Mouse (Mus musculus): ENCODE data around the gene Tor3a. TPM values are rescaled to one million over a fixed set of nuclear protein-coding genes. Genes with fewer than 3 reads are reported as not detected.

The Tor3a gene
- total RNA-seq (2021): 13.8 and 19.3 TPM in 2 replicates
- long read RNA-seq, transcript Tor3a-201 (6 exons, 3,285 nt): major isoform, 17 of 19 reads
- long read RNA-seq, partial matches to known transcripts: 1 of 19 reads
- long read RNA-seq, other reads (novel, unspliced or antisense): 1 of 19 reads

DNA sequence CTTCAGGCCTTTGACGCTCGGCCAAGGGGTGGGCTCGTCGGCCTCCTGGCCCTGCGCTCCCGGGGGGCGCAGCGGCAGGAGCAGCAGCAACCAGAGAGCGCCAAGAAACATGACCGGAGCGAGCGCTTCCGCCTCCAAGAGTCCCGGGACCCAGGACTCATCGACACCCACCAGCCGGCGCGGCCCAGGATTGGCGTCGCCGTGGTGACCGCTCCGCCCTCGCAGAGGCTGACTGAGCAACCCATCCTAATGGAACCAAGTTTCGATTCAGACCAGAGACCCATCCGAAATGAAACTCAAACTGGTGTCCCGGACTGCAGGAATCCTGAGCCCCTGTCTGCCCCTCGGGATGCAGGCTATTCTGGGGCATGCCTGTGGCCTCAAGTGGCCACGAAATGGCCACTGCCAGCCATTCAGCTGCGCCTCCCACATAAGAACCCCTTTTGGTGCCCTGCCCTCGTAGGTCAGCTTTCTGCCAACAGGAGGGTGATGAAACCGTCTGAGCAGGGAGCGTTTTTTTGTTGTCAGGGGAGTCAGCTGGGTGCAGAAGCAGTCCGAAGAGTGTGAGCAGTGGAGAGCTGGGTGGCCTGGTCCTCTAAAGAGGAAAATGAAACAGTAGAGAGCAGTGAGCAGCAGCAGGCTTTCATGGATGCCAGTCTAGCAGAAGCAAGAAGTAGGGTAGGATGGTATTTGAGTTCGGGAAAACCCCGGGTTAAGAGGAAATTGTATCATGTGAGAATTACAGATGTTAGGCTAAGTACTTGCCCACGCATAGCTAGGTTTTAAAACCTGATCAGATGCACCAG is at the start of gene Tor3a:
Tor3a (minus strand) TSS at position 162 of the 806 bp plus-strand sequence.
- DNase-seq: peak; percentile 90

DNA sequence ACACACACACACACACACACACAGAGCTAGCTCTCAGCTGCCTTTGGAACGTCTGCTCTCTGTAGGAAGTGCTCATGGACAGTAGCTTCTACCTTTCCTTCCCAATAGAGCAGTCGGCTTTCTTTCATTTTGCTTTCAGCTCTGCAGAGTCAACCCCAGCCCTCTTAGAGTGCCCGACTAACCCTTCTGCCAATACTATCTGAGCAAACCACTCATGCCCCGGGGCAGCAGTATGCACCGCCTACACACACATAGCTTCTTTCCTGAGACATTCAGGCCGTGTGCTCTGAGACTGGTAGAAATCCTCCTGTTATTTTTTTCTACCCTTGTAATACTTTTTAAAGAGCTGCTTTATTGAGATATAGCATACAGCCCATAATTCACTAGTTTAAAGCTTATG is 47.9 kb upstream of the Tor3a start:
- no peak for DNase-seq

DNA sequence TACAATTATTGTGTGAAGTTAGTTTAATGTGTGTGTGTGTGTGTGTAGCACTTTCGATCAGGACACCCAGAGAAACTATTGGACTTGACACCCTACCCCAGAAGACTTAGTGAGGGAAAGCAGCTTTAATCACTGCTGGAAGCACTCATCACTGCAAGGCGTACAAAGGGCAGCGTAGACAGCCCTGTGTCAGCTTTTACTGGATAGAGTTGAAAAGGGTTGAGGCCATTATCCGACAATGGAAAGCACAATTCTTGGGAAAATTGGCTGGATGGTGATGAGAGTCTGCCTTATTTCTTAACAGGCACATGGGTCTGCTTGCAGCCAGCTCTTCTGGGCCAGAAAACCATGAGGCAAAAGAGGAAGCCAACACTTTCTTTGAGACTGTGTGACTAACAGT is 45.9 kb upstream of the Tor3a start:
- no peak for DNase-seq

DNA sequence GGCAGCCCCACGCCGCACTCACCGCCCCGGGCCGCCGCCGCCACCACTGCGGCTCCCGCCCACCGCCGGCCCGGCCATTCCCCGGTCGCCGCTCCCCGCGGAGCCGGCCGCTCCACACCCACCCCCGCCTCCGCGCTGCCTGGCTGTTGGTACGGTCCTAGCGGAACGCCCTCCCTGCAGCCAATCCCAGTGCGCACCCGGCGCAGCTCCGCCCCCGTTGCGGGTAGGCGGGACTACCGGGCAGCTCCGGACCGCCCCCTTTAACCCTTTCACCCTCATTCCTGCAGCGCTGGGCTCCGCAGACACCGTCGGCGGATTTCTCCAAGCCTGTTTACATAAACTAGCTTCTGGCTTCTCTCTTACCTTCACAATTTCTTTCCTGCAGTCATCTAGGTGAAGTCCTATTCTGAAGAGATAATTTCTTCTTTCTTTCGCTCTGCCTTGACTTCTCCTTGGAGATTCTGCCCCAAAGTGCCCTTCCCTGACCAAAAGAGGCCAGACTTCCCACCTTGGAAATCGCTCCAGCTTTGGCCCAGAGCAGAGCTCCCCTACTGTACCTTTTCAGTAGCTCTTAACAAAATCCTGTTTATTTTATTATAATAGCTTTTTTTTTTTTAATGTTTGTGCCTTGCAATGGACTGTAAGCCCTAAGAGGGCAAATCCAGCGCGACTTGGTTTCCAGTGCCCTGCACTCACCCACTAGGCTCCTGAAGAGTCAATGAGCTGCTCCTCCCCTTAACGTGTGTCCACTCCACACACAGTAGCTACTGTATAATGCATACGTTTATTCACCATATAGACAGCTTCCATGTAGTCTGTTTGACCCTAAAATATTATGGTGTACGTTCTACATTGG is 45.0 kb upstream of the Tor3a start, which contains the start of gene Fam20b:
Fam20b (minus strand) TSS at position 137 of the 856 bp plus-strand sequence.
- DNase-seq: peak; percentile 98

DNA sequence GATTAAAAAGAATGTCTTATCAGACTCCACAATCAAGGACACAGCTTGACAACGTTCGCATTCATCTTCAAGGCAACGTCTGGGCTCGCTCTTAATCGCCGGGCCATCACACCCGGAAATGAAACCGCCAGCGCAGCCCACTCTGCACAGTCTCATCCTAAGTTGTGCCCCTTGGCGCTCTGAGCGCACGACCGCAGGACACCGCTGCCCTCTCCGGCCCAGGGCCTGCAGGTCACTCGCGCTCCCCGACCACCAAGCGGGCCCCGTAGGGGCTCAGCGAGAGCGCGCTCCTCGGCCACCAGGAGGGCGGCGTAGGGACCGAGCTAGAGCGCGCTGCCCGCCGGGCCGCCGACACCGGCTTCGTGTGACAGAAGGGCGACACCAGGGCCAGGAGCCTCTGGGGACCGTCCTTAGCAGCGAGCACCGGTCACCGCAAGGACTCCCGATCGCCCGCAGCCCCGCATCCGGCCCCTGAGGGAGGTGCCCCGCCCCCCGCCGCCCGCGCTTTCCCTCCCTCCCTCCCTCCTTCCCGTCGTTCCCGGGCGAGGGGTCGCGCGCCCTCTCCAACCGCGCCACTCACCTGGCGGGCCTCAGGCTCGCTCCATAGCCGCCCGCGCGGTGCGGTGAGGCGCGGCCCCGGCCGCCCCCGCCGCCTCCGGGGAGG is 44.3 kb upstream of the Tor3a start:
- peak; percentile 45 for DNase-seq

DNA sequence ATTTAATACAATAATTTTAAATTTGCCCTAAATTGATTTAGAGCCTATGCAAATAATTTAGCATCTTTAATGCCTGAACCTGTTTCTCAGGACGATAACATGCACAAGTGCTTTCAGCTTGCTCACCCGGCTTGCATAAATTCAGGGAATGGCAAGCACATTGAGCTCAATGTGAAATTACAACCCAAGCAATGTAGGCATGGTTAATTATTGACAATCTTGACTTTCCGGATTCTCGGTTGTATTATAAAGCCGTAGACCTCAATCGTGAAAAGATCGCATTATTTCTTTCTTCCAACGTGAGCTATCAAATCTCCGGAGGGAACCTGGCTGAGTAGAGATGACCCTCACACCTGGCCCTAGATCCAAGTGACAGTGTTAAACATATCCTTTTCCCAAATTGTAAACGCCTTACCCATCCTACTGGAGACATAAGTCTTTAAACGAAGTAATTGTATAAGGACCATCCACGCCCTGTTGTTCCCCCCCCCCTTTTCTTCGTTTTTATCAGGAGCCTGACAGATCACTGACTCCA is 43.7 kb upstream of the Tor3a start:
- no peak for DNase-seq

DNA sequence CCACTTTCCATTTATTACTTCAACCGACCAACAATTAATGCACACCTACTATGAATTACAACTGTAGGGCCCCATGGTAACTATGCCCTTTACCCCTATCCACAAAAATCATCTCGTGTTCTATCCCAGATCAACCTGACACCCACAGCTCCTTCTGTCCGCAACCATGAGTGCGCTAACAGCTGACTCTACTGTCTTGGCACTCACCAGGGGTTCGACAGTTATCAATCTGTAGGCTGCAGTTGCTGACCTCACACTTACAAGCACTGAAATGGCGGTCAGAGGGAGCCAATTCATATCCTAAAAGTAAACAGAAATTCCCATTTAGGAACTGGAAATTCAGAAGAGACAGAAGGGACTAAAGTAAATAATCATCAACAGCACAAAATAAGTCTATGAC is 42.5 kb upstream of the Tor3a start:
- DNase-seq: no peak

DNA sequence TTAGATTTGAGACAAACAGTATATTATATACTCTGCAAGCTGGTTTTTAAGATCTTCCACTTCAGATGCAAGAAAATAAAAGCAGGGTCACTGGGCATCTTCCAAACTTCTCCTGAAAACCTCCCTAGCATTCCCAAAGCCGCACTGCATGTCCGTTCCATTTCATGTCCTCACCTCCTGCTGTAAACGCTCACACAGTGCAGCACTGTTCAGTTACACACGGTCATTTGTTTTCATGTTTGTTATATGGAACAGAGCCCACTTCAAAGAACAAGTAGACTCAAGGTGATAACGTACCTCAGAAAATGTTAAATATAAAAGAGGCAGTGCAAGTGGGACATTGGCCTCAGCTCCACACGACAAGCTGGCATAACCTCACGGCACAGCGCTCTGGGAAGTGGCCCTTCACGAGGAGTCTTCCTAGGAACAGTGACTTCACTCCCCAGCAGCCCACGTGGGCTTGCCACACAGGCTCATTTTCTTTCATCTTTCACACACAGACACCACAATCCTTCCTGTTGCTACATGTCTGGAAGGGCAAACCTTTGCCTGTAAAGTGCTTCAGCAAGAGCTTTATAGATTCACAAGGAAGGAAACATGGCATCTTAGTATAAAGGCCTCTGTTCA is 36.4 kb upstream of the Tor3a start:
- no peak for DNase-seq

DNA sequence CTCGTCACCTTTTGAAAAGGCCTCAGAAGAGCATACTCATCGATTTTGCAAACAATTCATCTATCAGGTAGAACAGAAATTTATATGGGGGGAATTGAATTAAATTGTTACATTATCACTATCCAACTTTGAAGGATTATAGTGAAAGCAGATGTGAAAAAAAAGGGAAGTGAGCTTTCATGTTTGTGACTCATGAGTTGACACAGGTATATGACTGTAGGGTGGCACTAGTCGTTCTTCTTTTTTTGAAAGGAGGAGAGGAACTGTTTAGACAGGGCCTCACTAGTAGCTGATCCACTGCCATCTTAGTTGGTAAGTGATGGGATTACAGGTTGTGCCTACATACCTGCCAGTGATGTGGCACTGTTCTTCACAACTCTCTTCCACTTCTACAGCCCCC is 34.5 kb upstream of the Tor3a start:
- DNase-seq: no peak

DNA sequence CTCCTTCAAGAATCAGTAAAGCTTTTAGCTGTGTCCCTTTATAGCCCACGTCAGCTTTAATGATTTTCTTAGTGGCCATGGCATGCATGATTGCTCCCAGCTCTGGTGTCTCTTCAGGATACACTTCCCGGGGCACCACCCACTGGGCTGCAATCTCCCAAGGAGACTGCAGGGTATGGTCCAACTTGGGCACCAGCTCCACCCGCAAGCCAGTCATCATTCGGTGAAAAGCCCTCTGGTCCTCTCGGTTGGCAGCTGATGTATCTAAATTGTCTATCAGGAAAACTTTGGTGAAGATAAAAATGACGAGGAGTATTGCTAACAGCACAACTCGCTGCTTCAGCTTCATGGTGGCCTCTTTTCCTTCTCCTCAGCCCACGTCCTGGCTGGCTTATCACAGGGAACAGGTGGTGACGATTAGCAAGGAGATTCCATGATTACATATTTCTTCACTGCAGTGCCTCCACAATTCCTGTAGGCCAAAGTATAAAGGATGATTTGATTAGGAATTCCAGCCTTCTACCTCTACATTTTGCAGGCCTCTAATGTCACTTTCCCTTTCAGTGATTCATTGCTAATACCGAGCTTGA is 31.6 kb upstream of the Tor3a start:
- DNase-seq: no peak

DNA sequence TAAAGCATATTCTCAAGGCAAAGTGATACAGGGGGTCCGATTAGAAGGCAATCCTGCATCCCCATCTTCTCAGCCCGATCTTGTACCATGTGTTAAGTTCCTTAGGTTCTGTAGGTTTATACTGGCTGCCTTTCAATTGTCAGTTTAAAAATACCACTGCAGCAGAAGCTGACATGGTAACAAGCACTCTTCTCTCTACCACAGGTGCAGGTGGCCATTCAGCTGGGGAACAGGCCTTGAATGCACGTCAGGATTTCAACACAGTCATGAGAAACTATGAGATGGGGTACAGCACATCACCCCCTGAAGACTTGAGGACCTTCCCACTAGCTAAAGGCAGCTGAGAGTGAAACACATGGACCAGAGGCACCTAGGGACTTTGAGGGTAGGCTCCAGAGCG is 29.3 kb upstream of the Tor3a start:
- DNase-seq: no peak

DNA sequence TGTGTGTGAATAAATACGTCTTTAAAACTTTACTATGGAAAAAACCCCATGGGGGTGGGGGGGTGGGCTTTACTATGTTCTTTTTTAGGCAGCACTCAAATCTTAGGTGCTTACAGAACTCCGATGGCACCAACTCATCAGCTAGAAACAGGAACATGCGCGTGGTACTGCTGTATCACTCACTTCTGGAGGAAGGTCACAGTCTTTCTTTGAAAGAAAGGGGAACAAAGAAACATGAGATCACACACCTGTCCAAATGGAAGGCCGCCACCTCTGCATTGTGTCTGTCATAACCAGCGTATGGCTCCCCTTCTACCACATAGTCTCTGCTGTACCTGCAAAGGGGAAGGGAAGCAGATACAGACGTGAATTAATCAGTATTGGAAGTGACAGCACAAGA is 28.0 kb upstream of the Tor3a start:
- DNase-seq: no peak

DNA sequence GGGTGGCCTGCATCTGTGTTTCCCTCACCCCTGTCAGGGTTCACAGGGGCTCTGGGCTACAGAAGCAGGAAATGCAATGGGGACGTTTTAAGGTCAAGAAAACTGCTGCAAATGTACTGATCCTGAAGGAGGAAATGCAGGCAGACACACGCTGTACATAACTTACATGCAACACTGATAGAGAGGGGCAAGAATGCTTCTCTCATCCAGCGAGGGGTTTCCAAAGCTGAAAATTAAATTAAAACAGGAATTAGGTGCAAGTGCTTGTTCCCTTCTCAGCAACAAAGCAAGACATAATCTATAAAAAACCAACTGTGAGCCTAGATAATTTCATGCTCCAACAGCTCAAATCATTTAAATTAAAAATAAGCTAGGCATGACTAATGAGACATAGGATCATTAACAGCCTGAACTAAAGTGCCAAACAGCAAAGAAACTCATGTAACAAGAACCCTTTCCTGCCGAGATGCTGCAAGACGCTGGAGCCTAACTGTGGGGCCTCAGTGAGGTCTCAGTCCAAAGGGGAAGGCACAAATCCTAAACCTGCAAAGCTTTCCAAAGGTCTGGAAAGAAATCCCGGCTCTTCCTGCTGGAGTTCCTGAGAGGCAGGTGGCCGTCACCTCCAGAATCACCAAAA is 12.0 kb upstream of the Tor3a start:
- DNase-seq: no peak

DNA sequence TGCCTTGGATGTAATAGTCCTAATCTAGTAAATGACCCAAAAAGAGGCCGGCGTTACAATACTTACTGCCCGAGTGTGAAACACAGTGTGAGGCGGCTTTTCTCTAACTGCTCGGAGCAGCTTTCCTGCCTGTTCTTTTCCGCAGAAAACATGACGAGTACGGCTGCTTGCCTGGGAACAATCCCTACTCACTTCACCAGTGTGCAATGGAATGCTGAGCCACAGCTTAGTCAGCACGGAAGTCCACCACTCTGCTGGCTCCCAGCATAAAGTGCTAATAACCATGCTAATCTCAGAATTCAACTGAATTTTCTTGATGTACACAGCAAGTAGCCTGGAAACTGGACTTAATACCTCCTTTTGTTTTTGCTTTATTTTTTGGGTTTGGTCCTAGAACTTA is 5.4 kb upstream of the Tor3a start:
- no peak for DNase-seq

DNA sequence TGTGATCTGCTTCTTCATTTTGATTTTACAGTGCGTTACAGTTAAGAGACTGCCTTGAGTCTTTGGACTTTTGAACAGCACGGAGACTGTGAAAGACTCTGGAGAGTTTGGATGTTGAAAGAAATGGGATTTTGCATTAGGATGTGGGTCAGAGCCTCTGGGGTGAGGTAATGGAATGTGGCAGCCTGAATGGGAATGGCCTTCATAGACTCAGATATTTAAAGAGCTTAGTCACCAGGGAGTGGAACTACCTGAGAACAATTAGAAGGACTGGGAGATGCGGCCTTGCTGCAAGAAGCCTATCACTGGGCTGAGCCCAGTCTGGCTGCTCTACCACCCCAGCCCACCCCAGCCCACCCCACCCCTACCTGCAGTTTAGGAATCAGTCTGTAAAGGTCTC is 3.1 kb upstream of the Tor3a start:
- DNase-seq: no peak

DNA sequence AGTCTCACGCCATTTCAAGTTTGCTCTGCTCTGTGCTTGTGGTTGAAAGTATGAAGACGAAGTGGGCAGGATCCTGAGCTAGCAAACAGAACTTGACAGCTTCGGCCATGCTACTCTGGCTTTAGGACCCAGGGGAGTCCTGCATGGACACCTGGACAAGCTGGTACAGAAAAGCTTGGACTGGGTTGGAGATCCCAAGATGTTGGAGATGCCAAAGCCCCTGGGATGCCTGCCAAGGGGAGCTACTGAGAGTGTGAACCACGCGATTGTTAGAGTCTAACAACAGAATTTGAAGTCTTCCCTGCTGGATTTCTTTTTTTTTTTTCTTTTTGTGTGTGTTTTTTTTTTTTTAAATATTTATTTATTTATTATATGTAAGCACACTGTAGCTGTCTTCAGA is 2.4 kb upstream of the Tor3a start:
- no peak for DNase-seq

DNA sequence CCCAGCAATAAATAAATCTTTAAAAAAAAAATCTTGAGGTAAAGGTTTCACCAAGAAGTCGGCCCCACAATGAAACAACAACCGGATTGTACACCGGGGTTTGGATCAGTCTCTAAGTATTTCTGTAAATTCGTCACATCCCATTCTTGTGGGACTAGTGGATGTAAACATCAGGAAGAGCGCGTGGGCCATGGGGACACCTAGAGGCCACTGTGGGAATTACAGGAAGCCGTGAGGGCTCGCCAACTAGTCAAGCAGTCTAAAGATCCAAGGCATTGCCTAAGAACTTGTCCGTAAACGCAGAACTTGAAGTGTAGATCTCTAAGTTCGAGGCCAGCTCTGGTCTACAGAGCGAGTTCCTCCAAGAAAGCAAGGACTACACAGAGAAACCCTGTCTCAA is 2.0 kb upstream of the Tor3a start:
- DNase-seq: peak; percentile 63

DNA sequence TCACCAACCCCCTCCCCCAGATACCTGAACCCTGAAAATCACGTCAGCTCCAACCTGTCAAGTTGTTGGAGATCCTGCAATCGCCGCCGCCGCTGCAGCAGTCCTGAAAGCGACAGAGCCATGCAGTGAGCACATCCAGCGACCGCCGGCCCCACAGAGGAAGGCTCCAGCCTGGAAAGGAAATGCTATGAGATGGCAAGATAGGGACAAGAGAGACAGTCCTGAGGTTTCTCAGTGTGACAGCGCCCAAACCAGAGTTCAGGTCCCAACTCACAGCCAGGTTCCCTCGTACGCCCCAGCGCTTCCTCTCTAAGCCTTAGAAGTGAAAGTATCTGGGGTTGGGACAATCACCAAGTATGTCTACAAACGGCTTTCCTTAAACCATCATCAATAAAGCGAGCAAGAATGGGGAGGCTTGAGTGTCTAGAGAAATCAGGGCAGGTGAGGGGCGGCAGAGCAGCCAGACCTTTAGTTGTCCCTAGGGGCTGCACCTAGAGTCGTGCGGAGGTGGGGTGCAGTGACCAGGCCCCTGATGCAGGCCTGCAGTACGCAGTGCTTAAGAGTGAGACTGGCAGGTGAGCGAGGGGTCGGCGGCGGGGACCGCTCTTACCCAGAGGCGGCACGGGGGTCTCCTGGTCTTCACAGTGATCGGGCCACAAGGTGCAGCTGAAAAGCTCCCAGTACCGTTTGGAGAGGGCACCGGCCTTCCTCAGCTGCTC is 521 bp downstream of the Tor3a start:
- peak; percentile 41 for DNase-seq

DNA sequence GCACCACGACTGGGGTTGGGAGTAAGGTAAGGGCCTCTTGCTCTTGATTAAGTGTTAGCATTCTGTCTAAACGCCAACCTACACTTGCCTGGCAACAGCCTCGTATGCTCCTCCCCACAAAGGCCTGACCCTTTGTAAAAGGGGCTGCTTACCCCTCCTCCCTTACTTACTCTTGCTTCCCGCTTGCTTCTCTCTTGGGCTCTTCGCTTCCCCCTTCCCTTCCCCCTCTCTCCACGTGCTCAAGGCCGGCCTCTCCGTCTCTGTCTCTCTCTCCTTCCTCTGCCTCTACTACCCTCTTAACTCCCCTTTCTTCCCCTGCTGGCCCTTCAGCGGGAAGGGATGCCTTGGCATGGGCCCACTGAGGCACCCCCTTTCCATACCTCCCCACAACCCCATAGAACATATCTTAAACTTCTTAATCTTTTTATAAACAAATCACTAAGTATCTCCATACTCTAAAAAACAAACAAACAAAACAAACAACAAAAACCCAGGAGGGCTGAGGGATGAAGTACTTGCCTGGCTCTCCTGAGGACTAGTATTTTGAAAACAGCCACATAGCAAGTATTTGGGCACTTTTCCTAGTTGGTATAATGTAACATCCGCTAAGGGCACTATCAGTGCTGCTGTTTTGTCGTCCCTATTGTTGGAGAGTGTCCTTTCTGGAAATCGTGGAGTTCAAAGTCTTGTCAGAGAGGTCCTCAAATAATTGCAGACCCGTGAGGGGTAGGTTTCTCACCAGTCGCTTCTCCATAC is 1.3 kb downstream of the Tor3a start:
- no peak for DNase-seq

DNA sequence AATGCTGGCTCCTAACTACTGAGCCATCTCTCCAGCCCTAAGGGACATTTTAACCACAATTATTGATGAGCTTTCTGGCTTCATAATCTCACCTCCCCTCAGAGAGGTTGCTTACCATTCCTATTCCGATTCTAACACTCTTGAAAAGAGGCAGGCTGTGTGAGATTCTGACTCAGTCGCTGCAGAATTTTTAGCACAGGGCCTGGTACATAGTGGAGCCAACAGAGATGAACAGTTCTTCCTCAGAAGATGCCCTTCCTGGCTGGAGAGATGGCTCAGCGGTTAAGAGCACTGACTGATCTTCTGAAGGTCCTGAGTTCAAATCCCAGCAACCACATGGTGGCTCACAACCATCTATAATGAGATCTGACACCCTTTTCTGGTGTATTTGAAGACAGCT is 2.2 kb downstream of the Tor3a start:
- DNase-seq: no peak
